Mouse (Mus musculus) T-helper 1 cell (primary cell): ENCODE results near the gene D930048N14Rik.

ENCODE experiments used
- in situ Hi-C: fragments of 300-600 bp; cut with MboI, MseI; formaldehyde crosslinking; loops from one replicate; pipeline ENCODE4 v1.15.1; 2025; ENCODE audit warnings: high pct_unique_total_duplicates

Gene D930048N14Rik

DNA sequence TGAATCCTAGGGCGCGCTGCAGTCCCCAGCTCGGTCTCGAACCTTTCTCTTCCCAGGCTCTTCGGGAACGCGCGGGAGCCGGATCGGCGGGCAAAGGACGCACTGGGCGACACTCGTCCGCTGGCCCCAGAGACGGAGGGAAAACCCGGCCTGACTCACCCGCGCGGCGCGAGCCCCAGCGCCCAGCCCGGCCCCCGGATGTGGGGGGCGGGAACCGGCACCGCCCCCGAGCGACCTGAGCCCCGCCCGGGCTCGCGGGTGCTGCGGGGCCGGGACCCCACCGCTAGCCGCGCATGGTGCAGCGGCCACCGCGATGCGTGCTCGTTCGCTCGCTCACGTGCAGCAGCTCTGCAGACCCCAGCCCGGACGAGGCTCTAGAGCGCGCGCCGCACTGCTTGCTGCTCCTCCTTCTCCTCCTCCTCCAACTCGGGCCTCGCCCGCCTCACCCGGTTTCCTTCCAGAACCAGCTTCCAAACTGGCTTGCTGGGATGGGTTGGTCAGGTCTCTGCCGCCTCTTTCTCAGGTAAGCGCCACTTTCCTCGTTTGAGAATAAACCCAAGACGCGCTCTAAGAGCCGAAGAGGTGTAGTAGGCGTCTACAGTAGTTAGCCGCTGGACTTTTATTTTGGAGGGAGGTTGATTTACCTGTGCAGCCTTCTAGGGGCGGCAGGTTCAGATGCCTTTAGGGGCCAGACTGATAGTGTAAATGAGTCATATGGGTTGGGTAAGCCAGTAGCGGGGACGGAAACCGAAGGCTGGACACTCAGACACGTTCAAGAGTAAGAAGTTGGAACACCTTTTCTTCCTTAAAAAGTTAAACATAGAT is at the start of gene D930048N14Rik, which contains the start of gene N4bp3:
Gene D930048N14Rik, plus strand, starts transcription at position 264 of the 825 bp plus-strand sequence.
Gene N4bp3, minus strand, starts transcription at position 152 of the 825 bp plus-strand sequence.
- in situ Hi-C loops = no loop called here

DNA sequence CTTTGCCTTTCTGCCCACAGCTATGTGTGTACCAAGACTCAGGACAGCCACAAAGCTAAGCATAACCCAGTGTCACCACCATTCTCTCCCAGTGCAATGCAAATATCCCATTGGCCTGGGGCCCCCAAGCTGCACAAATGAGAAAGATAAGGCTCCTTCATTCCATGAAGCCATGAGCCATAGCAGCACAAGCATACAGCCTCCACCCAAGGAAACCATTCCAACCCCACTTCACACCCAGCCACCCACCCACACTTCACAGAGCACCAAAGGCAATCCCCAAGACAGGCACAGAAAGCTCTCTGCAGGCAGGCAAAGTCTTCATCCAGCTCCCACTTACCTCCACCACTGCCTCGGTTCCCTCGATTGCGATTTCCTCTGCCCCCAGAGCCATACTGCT is 48.5 kb upstream of the D930048N14Rik start:
- in situ Hi-C loops = loop anchor here (10.0 kb wide), 1 partner anchor 1693 kb away; no protein-coding TSS in a partner anchor

DNA sequence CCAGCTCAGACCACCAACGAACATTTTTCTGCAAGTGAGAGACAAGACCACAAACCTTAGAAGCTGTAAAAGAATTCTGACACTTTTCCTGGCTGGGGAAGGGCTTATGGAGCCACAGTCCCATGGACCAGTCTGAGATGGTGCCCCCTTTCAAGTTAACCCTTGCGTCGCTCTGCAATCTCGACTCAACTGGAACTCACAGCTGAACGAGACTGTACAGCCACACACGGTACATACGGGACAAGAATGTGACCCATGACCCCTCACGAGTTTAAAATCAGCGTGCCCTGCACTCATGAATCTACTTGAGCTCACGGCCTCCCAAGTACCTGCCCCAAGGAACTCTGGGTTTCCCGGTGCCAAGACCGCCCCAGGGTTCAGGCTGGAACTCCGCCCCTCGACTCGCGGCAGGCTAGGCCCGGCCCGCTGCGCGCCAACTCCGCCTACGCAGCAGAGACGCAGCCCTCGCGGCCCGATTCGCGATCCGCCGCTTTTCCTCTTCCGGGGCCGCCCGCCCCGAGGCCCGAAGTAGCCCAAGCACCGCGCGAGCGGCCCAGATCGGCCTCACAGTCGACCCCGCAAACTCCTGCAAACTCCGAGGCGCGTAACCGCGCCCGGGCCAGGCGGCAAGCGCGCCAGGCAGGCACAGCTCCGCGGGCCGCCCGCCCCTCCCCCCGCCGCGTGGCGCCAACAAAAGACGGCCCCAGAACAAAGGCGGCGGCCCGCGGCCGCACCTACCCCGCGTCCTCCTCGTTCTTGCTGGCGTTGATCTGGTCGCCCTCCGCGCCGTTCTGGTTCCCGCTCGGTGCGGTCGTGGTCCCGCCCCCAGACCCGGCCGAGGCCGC is 44.9 kb upstream of the D930048N14Rik start:
- in situ Hi-C loops = loop anchor here (10.0 kb wide), 1 partner anchor 1689 kb away; no protein-coding TSS in a partner anchor

DNA sequence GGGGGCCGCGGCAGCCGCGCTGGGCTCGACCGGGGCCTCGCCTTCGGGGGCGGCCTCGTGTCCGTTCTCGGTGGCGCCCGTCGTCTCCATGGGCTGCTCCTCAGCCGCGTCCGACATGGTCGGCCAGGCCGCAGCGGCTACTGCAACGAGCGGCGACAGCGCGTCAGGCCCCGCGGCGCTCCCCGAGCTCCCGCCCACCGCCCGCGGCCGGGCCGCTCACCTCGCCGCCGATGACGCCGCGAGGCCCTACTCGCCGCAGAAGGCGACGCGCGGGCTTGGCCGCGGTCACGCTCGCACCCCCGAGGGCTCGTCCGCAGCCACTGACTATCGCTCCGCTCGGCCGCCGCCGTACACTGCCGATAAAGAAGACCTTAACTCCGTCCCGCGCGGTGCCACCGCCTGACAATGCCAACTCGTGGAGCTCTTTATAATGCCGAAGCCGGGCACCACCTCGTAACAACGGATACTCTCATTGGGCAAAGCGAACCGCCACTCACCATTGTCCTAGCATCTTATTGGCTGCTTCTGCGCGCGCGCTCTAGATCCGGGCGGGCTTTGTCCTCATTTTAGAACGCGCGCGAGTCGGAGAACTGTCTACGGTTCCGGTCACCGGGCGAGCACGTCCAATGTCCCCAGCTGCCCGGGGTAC is 44.2 kb upstream of the D930048N14Rik start, which contains the start of gene Hnrnpab:
Gene Hnrnpab, minus strand, starts transcription at position 401 of the 649 bp plus-strand sequence.
- in situ Hi-C loops = loop anchor here (10.0 kb wide), 1 partner anchor 1688 kb away; no protein-coding TSS in a partner anchor

DNA sequence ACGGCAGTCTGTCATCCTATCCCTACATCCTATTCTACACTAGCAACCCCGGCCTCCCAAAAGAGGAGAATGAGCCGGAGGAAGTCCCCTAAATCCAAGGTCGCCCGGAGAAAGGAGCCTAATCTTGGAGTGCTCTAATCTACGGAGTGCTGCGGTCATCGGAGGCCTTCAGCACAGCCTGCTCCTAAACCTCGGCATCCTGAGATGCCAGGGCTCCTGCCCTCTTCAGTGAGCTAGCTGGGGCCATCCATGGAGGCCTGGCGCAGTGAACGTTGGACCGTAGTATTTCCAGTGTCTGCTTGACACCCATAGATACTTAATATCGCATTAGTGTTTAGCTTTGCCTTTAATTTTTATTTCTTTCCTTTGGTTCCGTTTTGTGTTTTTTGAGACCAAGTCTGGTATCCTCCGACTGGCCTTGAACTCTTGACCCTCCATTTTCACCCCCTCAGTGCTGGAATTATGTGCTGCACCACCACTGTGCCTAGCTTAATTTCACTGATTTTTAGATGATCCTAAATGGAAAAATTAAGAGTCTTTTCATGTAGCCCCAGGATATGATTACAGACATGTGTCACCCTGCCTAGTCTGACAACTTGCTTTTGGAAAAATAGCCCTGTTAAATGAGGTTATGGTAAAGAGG is 43.5 kb upstream of the D930048N14Rik start:
- in situ Hi-C loops = loop anchor here (10.0 kb wide), 1 partner anchor 1688 kb away; no protein-coding TSS in a partner anchor

DNA sequence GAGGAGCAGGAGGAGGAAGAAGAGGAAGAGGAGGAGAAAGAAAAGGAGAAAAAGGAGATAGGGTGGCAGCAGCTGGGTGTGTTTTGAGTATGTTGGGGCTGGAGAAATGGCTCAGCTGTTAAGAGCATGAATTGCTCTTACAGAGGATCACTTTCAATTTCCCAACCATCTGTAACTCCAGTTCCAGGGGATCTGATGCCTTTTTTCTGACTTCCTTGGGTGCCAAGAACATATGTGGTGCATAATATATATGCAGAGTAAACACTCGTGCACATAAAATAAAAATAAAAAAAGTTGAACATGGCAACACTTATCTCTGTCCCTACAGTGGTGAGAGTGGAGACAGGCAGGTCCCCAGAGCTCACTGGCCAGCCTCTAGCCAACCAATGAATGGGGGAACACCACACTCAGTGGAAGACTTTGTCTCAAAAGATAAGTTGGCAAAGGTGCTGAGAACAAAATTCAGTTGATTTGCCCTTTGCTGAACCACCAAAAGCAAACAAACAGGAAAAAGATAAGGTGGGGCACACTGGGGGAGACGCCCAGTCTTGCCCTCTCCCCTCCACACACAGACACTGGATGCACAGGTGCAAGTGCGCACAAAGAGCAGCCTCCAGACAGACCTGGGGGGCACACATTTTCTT is 41.4 kb upstream of the D930048N14Rik start:
- in situ Hi-C loops = loop anchor here (10.0 kb wide), 1 partner anchor 1685 kb away; no protein-coding TSS in a partner anchor

DNA sequence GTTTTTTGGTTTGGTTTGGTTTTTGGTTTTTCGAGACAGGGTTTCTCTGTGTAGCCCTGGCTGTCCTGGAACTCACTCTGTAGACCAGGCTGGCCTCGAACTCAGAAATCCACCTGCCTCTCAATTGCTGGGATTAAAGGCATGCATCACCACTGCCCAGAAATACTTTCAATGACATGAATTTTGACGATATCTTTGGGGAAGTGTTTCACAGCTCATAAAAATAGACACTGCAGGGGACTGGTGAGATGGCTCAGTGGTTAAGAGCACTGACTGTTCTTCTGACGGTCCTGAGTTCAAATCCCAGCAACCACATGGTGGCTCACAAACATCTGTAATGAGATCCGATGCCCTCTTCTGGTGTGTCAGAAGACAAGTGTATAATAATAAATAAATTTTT is 40.8 kb upstream of the D930048N14Rik start:
- in situ Hi-C loops = loop anchor here (10.0 kb wide), 1 partner anchor 1685 kb away; no protein-coding TSS in a partner anchor

DNA sequence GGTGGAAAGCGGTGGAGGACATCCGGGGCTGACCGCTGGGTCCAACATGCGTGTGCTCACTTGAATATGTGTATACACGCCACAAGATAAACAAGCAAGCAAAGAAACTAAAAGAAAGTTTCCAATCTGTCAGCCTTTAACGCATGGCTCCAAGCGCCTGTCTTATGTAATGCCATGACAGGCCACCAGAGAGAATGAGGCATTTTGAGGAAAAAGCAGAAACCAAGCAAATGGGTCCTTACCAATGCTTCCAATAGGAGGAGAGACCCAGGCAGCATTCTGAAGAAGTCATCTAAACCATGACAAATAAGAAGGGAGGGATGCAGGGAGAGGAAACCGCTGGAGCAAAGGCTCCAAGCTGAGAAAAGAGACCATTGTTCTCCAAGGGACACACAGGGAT is 36.5 kb upstream of the D930048N14Rik start:
- in situ Hi-C loops = no loop called here

DNA sequence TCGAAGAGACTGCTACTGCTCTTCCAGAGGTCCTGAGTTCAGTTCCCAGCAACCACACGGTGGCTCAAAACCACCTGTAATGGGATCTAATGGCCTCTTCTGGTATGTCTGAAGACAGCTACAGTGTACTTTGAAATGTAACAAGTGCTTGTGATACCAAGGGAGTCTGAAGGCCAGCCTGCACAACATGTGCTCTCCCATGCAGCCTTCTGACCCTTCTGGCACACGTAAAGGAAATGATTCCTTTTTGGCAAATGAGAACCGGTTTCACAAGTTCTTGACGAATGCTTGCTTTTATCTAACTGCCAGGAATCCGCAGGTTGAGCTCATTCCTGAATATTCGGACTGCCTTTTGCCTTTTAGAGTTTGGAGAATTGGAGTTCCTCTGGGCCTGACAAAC is 35.6 kb upstream of the D930048N14Rik start:
- in situ Hi-C loops = loop anchor here (5.0 kb wide), 1 partner anchor 67 kb away; no protein-coding TSS in a partner anchor

DNA sequence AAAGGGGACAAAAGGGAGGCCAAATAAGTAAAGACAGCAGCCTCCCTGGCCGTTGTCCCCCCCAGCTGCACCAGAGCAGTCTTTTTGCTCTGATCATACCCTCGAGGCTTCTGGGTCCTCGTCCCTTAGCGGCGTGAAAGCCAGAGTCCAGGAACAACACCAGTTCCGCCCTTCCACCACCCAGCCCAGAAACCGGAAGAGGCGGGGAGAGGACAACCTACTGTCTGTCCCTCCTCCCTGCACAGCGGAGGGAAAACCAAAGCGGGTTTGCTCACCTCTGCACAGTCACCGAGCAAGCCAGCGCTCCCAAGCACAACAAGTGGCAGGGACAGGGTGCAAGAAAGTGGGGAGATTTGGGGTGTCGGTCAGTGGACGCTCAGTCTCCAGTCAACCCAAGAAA is 35.2 kb upstream of the D930048N14Rik start:
- in situ Hi-C loops = loop anchor here (5.0 kb wide), 1 partner anchor 67 kb away; no protein-coding TSS in a partner anchor

DNA sequence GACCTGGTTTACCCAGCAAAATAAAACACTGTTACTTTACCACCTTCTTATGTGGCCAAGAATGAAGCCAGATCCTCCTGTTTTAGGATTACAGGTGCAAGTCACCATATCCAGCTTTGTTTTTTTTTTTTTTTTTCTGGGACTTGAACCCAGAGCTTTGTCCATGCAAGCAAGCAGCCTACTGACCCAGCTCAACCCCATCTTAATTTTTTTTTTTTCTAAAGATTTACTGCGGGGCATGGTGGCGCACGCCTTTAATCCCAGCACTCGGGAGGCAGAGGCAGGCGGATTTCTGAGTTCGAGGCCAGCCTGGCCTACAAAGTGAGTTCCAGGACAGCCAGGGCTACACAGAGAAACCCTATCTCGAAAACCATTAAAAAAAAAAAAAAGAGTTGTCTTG is 34.6 kb upstream of the D930048N14Rik start:
- in situ Hi-C loops = loop anchor here (5.0 kb wide), 1 partner anchor 66 kb away; no protein-coding TSS in a partner anchor

DNA sequence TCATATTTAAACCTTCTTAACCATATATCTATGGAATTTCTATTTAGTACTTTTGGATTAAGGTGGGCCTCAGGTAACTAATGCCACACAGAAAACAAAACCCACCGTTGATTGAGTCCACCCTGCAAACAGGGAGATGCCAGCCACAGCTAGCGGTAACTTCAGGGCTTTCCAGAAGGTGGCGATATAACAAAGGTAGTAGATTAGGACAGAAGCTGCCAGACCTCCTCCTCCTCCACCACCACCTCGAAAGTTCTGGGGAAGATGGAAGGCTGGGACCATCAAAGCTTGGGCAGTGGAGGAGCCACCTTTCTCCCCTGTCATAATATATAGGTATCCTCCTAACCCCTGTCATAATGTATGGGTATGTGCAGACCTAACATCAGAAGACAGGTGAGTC is 33.1 kb upstream of the D930048N14Rik start:
- in situ Hi-C loops = loop anchor here (5.0 kb wide), 1 partner anchor 65 kb away; no protein-coding TSS in a partner anchor

DNA sequence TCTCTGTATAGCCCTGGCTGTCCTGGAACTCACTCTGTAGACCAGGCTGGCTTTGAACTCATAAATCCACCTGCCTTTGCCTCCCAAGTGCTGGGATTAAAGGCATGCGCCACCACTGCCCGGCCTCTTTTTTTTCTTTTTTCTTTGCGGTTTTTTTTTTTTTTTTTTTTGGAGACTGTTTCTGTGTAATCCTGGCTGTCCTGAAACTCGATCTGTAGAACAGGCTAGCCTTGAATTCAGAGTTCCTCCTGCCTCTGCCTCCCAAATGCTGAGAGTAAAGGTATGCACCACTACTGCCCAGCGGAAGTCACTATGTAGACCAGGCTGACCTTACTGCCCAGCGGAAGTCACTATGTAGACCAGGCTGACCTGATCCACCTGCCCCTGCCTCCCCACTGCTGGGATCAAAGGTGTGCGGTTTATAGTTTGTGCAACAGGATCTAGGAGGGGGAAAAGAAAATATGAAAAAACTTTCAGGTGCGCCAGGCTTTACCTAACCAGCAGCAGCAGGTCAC is 31.8 kb upstream of the D930048N14Rik start:
- in situ Hi-C loops = loop anchor here (5.0 kb wide), 1 partner anchor 63 kb away; no protein-coding TSS in a partner anchor

DNA sequence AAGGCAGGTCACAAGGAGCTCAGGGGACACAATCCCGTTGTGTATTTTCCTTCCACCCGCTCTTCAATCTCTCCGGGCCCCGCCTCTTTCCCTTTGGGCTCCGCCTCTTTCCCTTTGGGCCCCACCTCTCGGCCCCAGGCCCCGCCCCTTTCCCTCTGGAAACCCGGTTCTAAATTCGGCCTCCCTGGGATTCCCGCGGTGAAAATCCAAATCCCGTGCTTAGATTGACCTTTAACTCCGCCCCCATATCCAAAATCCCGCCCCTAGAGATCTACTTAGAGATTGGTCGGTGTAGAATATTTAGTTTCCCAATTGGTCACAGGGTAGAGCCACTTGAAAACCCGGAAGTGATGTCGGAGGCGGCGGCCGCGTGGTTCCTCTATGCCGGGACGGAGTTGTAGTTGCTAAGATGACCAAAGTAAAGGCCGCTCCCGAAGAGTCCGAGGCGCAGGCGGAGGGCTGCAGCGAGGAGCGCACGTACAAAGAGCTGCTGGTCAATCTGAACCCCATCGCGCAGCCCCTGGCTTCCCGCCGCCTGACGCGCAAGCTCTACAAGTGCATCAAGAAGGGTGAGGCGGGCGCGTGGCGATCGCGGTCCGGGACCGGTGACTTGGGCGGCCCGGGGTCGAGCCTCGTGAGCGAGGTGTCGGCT is 31.2 kb upstream of the D930048N14Rik start, which contains the start of gene Nhp2:
Gene Nhp2, plus strand, starts transcription at position 327 of the 652 bp plus-strand sequence.
- in situ Hi-C loops = loop anchor here (5.0 kb wide), 1 partner anchor 63 kb away; no protein-coding TSS in a partner anchor

DNA sequence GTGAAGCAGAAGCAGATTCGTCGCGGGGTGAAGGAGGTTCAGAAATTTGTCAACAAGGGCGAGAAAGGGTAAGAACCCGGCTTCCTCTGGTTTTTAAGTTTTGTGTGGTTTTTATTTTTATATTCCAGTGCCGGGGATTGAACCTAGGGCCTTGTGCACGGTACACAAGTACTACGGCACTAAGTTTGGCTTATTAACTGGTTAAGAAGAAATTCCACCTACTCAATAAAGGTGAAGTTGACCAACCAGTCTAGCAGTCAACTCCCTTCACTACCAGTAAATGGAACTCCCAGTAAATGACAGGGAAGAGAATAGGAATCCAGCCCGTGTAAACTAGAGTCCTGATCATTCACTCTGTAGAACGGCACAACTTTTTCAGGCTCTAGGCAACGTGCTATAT is 30.7 kb upstream of the D930048N14Rik start:
- in situ Hi-C loops = no loop called here

DNA sequence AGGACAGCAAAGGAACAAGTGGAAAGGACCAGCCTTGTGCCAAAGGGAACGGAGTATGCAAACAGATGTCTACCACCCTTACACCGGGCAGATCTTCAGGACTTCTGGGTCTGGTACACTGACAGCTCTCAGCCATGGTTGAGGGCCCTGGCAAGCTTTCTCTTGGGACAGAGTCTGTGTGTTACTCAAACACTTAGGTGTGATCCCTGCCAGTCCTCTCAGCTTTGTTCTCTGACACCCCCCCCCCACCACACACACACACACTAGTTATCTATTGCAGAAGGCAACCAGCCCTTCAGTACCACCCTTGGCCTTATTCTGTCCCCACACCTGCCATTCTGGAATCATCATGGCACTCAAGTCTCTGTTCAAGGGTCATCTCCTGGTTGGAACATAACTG is 29.0 kb upstream of the D930048N14Rik start:
- in situ Hi-C loops = no loop called here

DNA sequence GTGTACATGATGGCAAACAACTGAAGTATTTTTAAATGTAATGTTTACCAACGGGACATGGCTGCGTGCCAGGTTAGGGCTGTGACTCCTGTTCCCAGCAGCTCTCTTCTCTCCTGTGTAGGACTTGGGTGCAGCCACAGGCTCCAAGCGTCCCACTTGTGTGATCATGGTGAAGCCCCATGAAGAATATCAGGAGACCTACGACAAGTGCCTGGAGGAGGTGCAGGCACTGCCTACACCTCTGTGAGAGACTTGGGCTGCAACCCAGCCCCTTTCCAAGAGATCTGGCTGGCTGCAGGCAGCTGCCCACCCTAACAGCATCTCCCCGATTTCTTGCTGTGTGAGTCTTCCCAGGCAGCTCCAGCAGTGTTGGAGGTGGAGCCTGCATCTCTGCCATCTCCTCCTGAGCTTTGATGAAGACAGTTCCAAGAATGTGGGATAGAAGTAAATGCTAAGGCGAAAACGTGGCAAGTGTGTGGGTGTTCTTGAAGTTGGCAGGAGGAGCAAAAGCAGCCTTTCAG is 27.7 kb upstream of the D930048N14Rik start:
- in situ Hi-C loops = no loop called here

DNA sequence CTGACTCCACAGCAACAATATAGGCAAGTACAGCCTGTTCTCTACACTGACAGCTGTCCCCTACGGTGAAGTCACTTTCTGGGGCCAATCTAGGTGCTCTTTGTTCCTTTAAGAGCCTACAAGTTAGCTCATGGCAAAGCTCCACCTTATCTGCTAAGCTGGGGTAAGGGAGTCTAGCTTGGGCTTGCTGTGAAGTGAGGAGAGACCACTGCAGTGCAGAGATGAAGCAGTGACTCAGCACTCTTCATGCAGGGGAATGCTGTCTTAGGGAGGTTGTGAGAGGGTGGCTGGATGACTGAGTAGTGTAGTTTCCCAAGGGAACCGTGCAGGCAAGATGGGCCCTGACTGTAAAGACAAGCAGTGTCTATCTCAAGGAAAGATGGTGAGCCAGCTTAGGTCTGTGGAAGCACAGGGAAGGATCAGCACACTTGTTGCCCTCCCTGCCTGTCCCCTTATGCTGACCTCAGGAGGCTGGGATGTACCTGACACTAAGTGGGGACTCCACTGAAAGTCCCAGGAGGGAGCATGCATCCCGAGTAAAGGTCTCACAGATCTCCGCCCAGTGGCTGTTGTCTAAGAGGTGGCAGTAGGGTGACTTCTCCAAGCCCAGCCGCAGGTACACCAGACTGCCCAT is 25.4 kb upstream of the D930048N14Rik start:
- in situ Hi-C loops = no loop called here
